In genomic region chr4:49251262-49251661, GRCm38 (mm10) we compare ENCODE assay signal across 9 mouse cellular contexts.
DNase-seq lines count a peak whose midpoint lies in the region; ATAC-seq and TF ChIP-seq lines count a peak whose summit lies in the region.
"Had no signal": no experiment of that assay in that cellular context is flagged by ENCODE, and none has a peak within 500 bp of the region (broad histone marks: within the 10 kb centered on the region; RNA-seq: fewer than 3 reads in every experiment).

No protein-coding gene starts in this region.

- DNase-seq in gastrocnemius, postnatal 14 days, result peak; percentile 5
- DNase-seq in gastrocnemius, postnatal 4 days (ENCODE audit: low spot score in 2 of 2), result no peak
- DNase-seq in lung, postnatal 36 days, result peak; percentile 4
- no peak for DNase-seq in lung, adult 2 months
- DNase-seq in right cerebral cortex, postnatal 10 days (ENCODE audit: low spot score in 2 of 2), result peak; percentile 37 to 55
- DNase-seq in urinary bladder, postnatal 4 days (ENCODE audit: low spot score in 2 of 2), result no peak
- DNase-seq in lung, postnatal 25 days (ENCODE audit: low spot score), result no peak

- no peak overlapping the region for H3K4me3 ChIP-seq in lung, adult 2 months (replicated peaks; ENCODE audit: extremely low read depth, low read depth, low read length)
- H3K4me3 ChIP-seq: lung, embryonic 15.5 days had no signal

- 19% methylated on average over 3 of the region's 3 CpGs for WGBS in lung, adult 2 months

- H3K4me1 ChIP-seq in lung, adult 2 months (ENCODE audit: control insufficient read depth, insufficient read depth, low read length), result no peaks in the 10 kb centered on the region
- H3K4me1 ChIP-seq: lung, embryonic 15.5 days had no signal

- no peak for TF ChIP-seq POLR2A in lung, adult 2 months (IDR thresholded peaks at IDR 0.05; ENCODE audit: borderline replicate concordance, extremely low read depth, low read depth, low read length)

- intact Hi-C loops in gastrocnemius, postnatal 14 days (cut with DNase I; ENCODE audit: low total_unique reads), result no loop called here

- no peak for TF ChIP-seq CTCF in lung, adult 2 months (IDR thresholded peaks at IDR 0.05; ENCODE audit: insufficient read depth, low read length)

- peak; percentile 48 to 49; a peak in 3 of 4 replicates for ATAC-seq in hematopoietic stem cell, adult 5-6 weeks (replicated peaks in 1 of 2; ENCODE audit: insufficient read depth in 1 of 2, low FRiP score in 2 of 2, low TSS enrichment in 1 of 2, low read depth in 1 of 2, poor library complexity in 2 of 2, severe bottlenecking in 2 of 2)

Comparison
In these comparisons a context has a peak if more than half of its experiments do, and no peak if none do; other contexts are left out.
1. DNase-seq: peak in gastrocnemius, postnatal 14 days (single experiment), lung, postnatal 36 days (single experiment) and right cerebral cortex, postnatal 10 days (2 of 2); none in gastrocnemius, postnatal 4 days (0 of 2), lung, adult 2 months (single experiment), urinary bladder, postnatal 4 days (0 of 2) and lung, postnatal 25 days (single experiment).